Mouse (Mus musculus): ENCODE measurements around the gene Nsd2.
A peak's percentile ranks its signal among the peaks of the same experiment; 100 is the strongest.
"Not testable (repeated sequence)": the region's sequence is repeated elsewhere in the genome, so short reads cannot be mapped to it uniquely, and the experiment has no call there.

The Nsd2 gene

GRCm38 (mm10) chr5:33851466-33851865 is 30.9 kb downstream of the Nsd2 start:
- no peak for DNase-seq (ENCODE audit: inconsistent ontology term)

- DNase-seq (ENCODE audit: inconsistent ontology term): no peak
Measured at GRCm38 (mm10) chr5:33853086-33853485, 32.6 kb downstream of the Nsd2 start.

GRCm38 (mm10) chr5:33854019-33854418 is 33.5 kb downstream of the Nsd2 start:
- no peak for DNase-seq (ENCODE audit: inconsistent ontology term)

- DNase-seq (ENCODE audit: inconsistent ontology term): no peak
Measured at GRCm38 (mm10) chr5:33857693-33858092, 37.2 kb downstream of the Nsd2 start.

GRCm38 (mm10) chr5:33875472-33875871 is 54.9 kb downstream of the Nsd2 start:
- DNase-seq (ENCODE audit: inconsistent ontology term): no peak

GRCm38 (mm10) chr5:33881118-33881517 is 60.6 kb downstream of the Nsd2 start:
- DNase-seq (ENCODE audit: inconsistent ontology term): no peak

GRCm38 (mm10) chr5:33893406-33893805 is 72.9 kb downstream of the Nsd2 start:
- DNase-seq (ENCODE audit: inconsistent ontology term): no peak

DNA sequence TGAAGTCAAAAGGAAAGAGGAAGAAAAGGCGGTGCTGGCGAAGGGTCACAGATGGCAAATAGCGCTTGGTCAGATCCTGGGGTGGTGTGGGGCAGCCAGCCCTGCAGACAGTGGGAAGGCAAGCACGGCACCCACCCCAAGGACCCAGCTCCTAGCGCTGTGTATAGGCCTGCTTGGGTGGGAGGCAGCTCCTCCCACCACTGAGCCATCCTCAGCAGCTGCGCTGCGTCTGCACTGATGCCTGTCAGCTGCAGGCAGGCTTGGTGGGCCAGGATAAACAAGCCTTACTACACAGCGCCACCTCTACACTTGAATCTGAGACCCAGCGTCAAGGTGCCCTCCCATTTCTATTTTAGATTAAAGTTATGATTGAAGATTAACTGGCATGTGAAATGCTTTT is 74.6 kb downstream of the Nsd2 start:
- DNase-seq (ENCODE audit: inconsistent ontology term): no peak

- no peak for DNase-seq (ENCODE audit: inconsistent ontology term)
Measured at GRCm38 (mm10) chr5:33897158-33897557, 76.6 kb downstream of the Nsd2 start.

GRCm38 (mm10) chr5:33898671-33899070 is 78.1 kb downstream of the Nsd2 start:
- DNase-seq (ENCODE audit: inconsistent ontology term): no peak

GRCm38 (mm10) chr5:33899245-33899644 is 78.7 kb downstream of the Nsd2 start:
- no peak for DNase-seq (ENCODE audit: inconsistent ontology term)

GRCm38 (mm10) chr5:33900101-33900500 is 79.6 kb downstream of the Nsd2 start:
- DNase-seq (ENCODE audit: inconsistent ontology term): no peak

DNA sequence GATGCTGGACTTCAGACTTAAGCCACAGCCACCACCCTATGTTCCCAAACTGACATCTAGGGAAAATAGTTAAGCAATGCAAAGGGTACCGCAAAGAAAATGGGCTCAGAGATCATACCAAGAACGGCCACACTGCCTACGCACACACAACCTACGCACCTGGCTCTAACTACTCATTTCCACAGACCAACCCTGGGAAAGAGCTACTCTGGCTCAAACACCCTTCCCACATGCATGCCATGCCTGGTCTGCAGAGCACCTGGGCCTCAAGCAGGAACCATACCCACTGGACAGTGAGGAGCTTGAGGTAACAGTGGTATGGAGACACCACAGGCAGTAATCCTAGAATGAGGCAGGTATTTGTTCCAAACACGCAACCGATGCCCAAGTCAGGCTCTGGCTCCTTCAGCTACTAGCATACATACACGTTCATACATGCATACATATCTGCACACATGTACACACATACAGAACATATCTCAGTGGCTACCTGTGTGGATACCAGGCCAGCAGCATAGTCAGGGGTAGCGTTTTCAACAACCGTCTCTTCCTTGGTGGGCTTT is 80.3 kb downstream of the Nsd2 start:
- no peak for DNase-seq (ENCODE audit: inconsistent ontology term)

GRCm38 (mm10) chr5:33901278-33901677 is 80.8 kb downstream of the Nsd2 start:
- DNase-seq (ENCODE audit: inconsistent ontology term): no peak

GRCm38 (mm10) chr5:33902696-33903095 is 82.2 kb downstream of the Nsd2 start:
- DNase-seq (ENCODE audit: inconsistent ontology term): no peak

DNA sequence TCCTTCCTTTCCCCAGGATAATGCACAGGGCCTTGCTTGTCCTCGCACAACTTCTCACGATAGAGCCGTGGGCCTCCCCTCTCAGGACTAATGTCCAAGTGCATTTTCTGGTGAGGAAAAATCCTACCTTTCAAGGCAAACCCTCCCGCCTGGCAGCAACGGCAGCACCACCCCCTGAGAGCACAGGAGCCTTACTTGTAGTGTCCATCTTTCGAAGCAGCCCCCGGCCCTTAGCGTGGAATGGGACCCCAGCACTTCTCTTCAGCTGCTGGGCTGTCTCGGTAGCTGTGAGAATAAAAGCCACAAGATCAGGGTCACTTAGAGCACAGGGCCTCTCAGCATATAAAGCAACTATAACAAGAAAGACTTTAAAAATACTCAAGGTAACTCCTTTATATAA is 82.7 kb downstream of the Nsd2 start:
- DNase-seq (ENCODE audit: inconsistent ontology term): no peak

GRCm38 (mm10) chr5:33915031-33915430 is 94.5 kb downstream of the Nsd2 start:
- DNase-seq (ENCODE audit: inconsistent ontology term): not testable (repeated sequence)

GRCm38 (mm10) chr5:33916616-33917015 is 96.1 kb downstream of the Nsd2 start:
- DNase-seq (ENCODE audit: inconsistent ontology term): not testable (repeated sequence)

GRCm38 (mm10) chr5:33919466-33919865 is 98.9 kb downstream of the Nsd2 start:
- peak; percentile 34 for DNase-seq (ENCODE audit: inconsistent ontology term)

DNA sequence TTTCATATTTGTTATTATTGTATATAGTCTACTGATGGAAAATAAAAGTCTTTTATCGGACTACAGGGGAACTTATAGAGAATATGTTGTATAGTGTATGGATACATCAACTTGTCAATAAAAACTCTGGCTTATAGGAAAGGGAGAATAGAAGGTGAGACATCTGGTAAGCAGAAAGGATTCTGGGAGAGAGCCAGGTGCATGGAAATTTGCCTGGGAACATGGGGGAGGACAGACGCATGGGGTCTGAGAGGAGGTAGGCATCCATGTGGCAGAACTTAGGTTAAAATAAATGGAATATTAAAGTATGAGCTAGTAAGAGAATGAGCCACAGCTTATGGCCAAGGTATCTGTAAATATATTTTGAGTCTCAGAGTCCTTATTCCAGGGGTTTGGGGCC is 99.5 kb downstream of the Nsd2 start:
- no peak for DNase-seq (ENCODE audit: inconsistent ontology term)

- DNase-seq (ENCODE audit: inconsistent ontology term): no peak
Measured at GRCm38 (mm10) chr5:33920924-33921323, 100.4 kb downstream of the Nsd2 start.

DNA sequence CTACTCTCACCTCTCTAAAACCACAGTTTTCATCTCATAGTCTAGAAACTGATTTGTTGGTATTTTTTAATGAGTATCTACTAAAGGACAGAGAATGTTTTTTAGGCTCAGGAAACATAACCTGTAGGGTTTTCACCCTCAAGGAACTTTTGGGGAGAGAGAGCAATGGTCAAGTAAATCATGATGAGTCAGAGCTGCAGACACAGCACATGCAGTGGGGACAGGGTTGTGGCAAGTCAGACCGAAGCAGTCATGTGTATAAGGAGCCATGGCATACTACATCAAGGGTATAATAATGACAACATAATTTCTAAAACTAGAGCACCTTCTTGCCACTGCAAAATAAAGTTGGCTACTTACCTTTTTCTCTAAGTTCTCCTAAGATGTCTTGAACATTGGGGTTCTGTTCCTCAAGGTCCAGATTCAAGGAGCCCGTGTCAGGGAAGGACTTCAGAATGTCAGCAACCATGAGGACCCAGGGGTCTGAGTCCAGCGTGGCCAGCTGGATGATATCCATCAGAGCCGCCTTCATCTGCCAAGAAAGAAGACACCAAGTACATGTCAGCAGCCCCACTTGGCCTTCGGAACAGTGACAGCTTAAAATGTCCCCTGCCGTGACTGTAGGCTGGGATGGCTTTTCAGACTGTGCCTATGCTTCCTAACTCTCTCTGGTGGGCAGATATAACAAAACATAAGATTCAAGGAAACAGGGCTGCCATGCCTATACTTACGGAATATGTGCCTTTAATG is 101.1 kb downstream of the Nsd2 start:
- no peak for DNase-seq (ENCODE audit: inconsistent ontology term)

DNA sequence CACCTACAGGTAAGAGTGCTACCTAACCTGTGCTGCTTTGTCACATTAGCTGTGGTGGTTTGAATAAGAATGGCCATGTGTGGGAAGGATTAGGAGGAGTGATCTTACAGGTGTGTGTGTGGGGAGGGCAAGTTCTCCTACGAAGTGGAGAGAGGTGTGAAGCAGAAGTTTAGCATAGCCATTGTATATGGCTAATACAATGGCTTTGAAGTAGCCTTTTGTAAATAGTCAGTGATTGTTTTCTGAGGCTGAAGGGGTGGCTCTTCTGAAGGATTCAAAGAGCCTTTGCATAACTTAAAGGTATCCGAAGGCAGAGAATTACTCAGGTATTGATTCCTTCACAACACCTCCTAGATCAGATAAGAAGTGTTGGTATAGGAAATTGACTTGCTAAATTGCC is 102.0 kb downstream of the Nsd2 start:
- no peak for DNase-seq (ENCODE audit: inconsistent ontology term)

GRCm38 (mm10) chr5:33926170-33926569 is 105.6 kb downstream of the Nsd2 start:
- DNase-seq (ENCODE audit: inconsistent ontology term): no peak
